23 mouse cellular contexts compared by ENCODE assay signal in genomic region chr12:89198764-89199525, GRCm38 (mm10).
A peak's percentile ranks its signal among the peaks of the same experiment; 100 is the strongest.
DNase-seq lines count a peak whose midpoint lies in the region; ATAC-seq lines count a peak whose summit lies in the region.
"Had no signal": no experiment of that assay in that cellular context is flagged by ENCODE, and none has a peak within 500 bp of the region (broad histone marks: within the 10 kb centered on the region; RNA-seq: fewer than 3 reads in every experiment).

No protein-coding gene starts in this region.

- H3K9me3 ChIP-seq in midbrain, embryonic 13.5 days: no peaks in the 10 kb centered on the region
- no peaks in the 10 kb centered on the region for H3K9me3 ChIP-seq in midbrain, embryonic 10.5 days (replicated peaks)
- no peaks in the 10 kb centered on the region for H3K9me3 ChIP-seq in hindbrain, embryonic 14.5 days (ENCODE audit: control insufficient read depth, low read length)
- no peaks in the 10 kb centered on the region for H3K9me3 ChIP-seq in neural tube, embryonic 14.5 days (ENCODE audit: control insufficient read depth, low read length)
- no peaks in the 10 kb centered on the region for H3K9me3 ChIP-seq in forebrain, embryonic 16.5 days (ENCODE audit: control insufficient read depth, low read length)
- no peaks in the 10 kb centered on the region for H3K9me3 ChIP-seq in limb, embryonic 10.5 days (replicated peaks)
- H3K9me3 ChIP-seq: embryonic facial prominence, embryonic 13.5 days; forebrain, embryonic 12.5 days; heart, embryonic 15.5 days had no signal

- no peak overlapping the region for H3K9ac ChIP-seq in midbrain, embryonic 13.5 days (replicated peaks)
- H3K9ac ChIP-seq in hindbrain, embryonic 14.5 days: no peak overlapping the region
- no peak overlapping the region for H3K9ac ChIP-seq in neural tube, embryonic 14.5 days (replicated peaks; ENCODE audit: low read depth, low read length)
- no peak overlapping the region for H3K9ac ChIP-seq in forebrain, embryonic 16.5 days (replicated peaks; ENCODE audit: low read depth, low read length)
- H3K9ac ChIP-seq: embryonic facial prominence, embryonic 13.5 days; forebrain, embryonic 12.5 days; forebrain, postnatal 0 days; heart, embryonic 15.5 days had no signal

- 0 out of 2 replicates have a peak, but pooled peaks cover 5% of the 10 kb centered on the region for H3K4me1 ChIP-seq in midbrain, embryonic 13.5 days (replicated peaks)
- H3K4me1 ChIP-seq in midbrain, embryonic 10.5 days: no peaks in the 10 kb centered on the region
- 0 out of 2 replicates have a peak, but pooled peaks cover 4% of the 10 kb centered on the region for H3K4me1 ChIP-seq in hindbrain, embryonic 14.5 days (replicated peaks; ENCODE audit: control insufficient read depth, insufficient read depth, low read length)
- 0 out of 2 replicates have a peak, but pooled peaks cover 2% of the 10 kb centered on the region for H3K4me1 ChIP-seq in neural tube, embryonic 14.5 days (ENCODE audit: control insufficient read depth, insufficient read depth, low read length)
- H3K4me1 ChIP-seq in forebrain, embryonic 16.5 days (replicated peaks; ENCODE audit: control insufficient read depth, insufficient read depth, low read length): no peaks in the 10 kb centered on the region
- no peaks in the 10 kb centered on the region for H3K4me1 ChIP-seq in limb, embryonic 10.5 days
- H3K4me1 ChIP-seq: embryonic facial prominence, embryonic 13.5 days; forebrain, embryonic 12.5 days; heart, embryonic 15.5 days had no signal

- peak; percentile 13 to 14 for DNase-seq in cerebellum, postnatal 14 days
- no peak for DNase-seq in cerebellum, adult 8-10 months
- no peak for DNase-seq in midbrain, embryonic 10.5 days (ENCODE audit: low spot score)
- DNase-seq in hindbrain, embryonic 14.5 days (ENCODE audit: low spot score): no peak
- no peak for DNase-seq in limb, embryonic 10.5 days (ENCODE audit: low spot score)
- DNase-seq: adrenal gland, adult 2 months; adrenal gland, postnatal 25 days; cerebellum, adult 2 months; cerebellum, postnatal 36 days; forebrain, postnatal 0 days; gastrocnemius, postnatal 14 days; heart, adult 2 months; heart, postnatal 14 days had no signal

- H3K4me3 ChIP-seq in midbrain, embryonic 13.5 days (replicated peaks): no peak overlapping the region
- no peak overlapping the region for H3K4me3 ChIP-seq in midbrain, embryonic 10.5 days
- H3K4me3 ChIP-seq in hindbrain, embryonic 14.5 days (replicated peaks; ENCODE audit: low read length): no peak overlapping the region
- no peak overlapping the region for H3K4me3 ChIP-seq in neural tube, embryonic 14.5 days (ENCODE audit: low read depth, low read length)
- H3K4me3 ChIP-seq in forebrain, embryonic 16.5 days (replicated peaks; ENCODE audit: low read length): no peak overlapping the region
- H3K4me3 ChIP-seq in limb, embryonic 10.5 days: no peak overlapping the region
- H3K4me3 ChIP-seq: embryonic facial prominence, embryonic 13.5 days; forebrain, embryonic 12.5 days; heart, adult 2 months; heart, embryonic 15.5 days had no signal

- 85% methylated on average over 10 of the region's 10 CpGs for WGBS in midbrain, embryonic 13.5 days
- 89% methylated on average over 10 of the region's 10 CpGs for WGBS in midbrain, embryonic 10.5 days
- 71% methylated on average over 10 of the region's 10 CpGs for WGBS in hindbrain, embryonic 14.5 days
- WGBS in neural tube, embryonic 14.5 days: 50% methylated on average over 10 of the region's 10 CpGs
- WGBS in forebrain, embryonic 16.5 days: 80% methylated on average over 10 of the region's 10 CpGs
- WGBS in limb, embryonic 10.5 days: 88% methylated on average over 10 of the region's 10 CpGs

- 0 out of 2 replicates have a peak overlapping the region, but pooled peaks have one; percentile 9 for H3K27ac ChIP-seq in midbrain, embryonic 13.5 days
- H3K27ac ChIP-seq in midbrain, embryonic 10.5 days (replicated peaks): no peak overlapping the region
- H3K27ac ChIP-seq in hindbrain, embryonic 14.5 days: peak overlapping the region; percentile 39; the same call in 1 of the 2 replicates
- peak overlapping the region; percentile 28; the same call in 1 of the 2 replicates for H3K27ac ChIP-seq in neural tube, embryonic 14.5 days (ENCODE audit: low read depth, low read length)
- H3K27ac ChIP-seq in forebrain, embryonic 16.5 days (ENCODE audit: low read length): no peak overlapping the region
- no peak overlapping the region for H3K27ac ChIP-seq in limb, embryonic 10.5 days
- H3K27ac ChIP-seq: embryonic facial prominence, embryonic 13.5 days; forebrain, embryonic 12.5 days; heart, adult 2 months; heart, embryonic 15.5 days had no signal

- H3K4me2 ChIP-seq in midbrain, embryonic 13.5 days (replicated peaks): no peak overlapping the region
- no peak overlapping the region for H3K4me2 ChIP-seq in hindbrain, embryonic 14.5 days (replicated peaks)
- H3K4me2 ChIP-seq in neural tube, embryonic 14.5 days (ENCODE audit: low read depth, low read length): no peak overlapping the region
- H3K4me2 ChIP-seq in forebrain, embryonic 16.5 days (ENCODE audit: low read length): no peak overlapping the region
- H3K4me2 ChIP-seq: embryonic facial prominence, embryonic 13.5 days; forebrain, embryonic 12.5 days; heart, embryonic 11.5 days; heart, embryonic 15.5 days had no signal

- H3K27me3 ChIP-seq in midbrain, embryonic 13.5 days: no peaks in the 10 kb centered on the region
- no peaks in the 10 kb centered on the region for H3K27me3 ChIP-seq in midbrain, embryonic 10.5 days (ENCODE audit: low read depth, poor library complexity, severe bottlenecking)
- H3K27me3 ChIP-seq in hindbrain, embryonic 14.5 days (ENCODE audit: control insufficient read depth, insufficient read depth, low read length): no peaks in the 10 kb centered on the region
- H3K27me3 ChIP-seq in neural tube, embryonic 14.5 days (ENCODE audit: control insufficient read depth, insufficient read depth, low read length): no peaks in the 10 kb centered on the region
- no peaks in the 10 kb centered on the region for H3K27me3 ChIP-seq in forebrain, embryonic 16.5 days (replicated peaks; ENCODE audit: control insufficient read depth, insufficient read depth, low read length)
- H3K27me3 ChIP-seq in limb, embryonic 10.5 days (ENCODE audit: low read depth, poor library complexity, severe bottlenecking): no peaks in the 10 kb centered on the region
- H3K27me3 ChIP-seq: CH12.LX; embryonic facial prominence, embryonic 13.5 days; forebrain, embryonic 12.5 days; heart, embryonic 15.5 days; Patski had no signal

- no peak for ATAC-seq in midbrain, embryonic 13.5 days
- ATAC-seq in hindbrain, embryonic 14.5 days (ENCODE audit: low FRiP score): no peak
- peak; percentile 65 for ATAC-seq in neural tube, embryonic 14.5 days (ENCODE audit: low read depth)
- ATAC-seq in forebrain, embryonic 16.5 days: no peak
- ATAC-seq: forebrain, postnatal 0 days; inflammation-experienced regulatory T-cells, adult 6 months; Patski had no signal

- H3K36me3 ChIP-seq in midbrain, embryonic 13.5 days: no peaks in the 10 kb centered on the region
- H3K36me3 ChIP-seq in midbrain, embryonic 10.5 days: no peaks in the 10 kb centered on the region
- no peaks in the 10 kb centered on the region for H3K36me3 ChIP-seq in hindbrain, embryonic 14.5 days (replicated peaks; ENCODE audit: control insufficient read depth, insufficient read depth)
- H3K36me3 ChIP-seq in neural tube, embryonic 14.5 days (ENCODE audit: control insufficient read depth, insufficient read depth, low read length): no peaks in the 10 kb centered on the region
- H3K36me3 ChIP-seq in forebrain, embryonic 16.5 days (ENCODE audit: control insufficient read depth, insufficient read depth): no peaks in the 10 kb centered on the region
- H3K36me3 ChIP-seq in limb, embryonic 10.5 days: no peaks in the 10 kb centered on the region
- H3K36me3 ChIP-seq: embryonic facial prominence, embryonic 13.5 days; forebrain, embryonic 12.5 days; heart, embryonic 15.5 days had no signal

Comparison
In these comparisons a context has a peak if more than half of its experiments do, and no peak if none do; other contexts are left out.
1. DNase-seq: peak in cerebellum, postnatal 14 days (2 of 2); none in cerebellum, adult 8-10 months (single experiment), midbrain, embryonic 10.5 days (single experiment), hindbrain, embryonic 14.5 days (single experiment) and limb, embryonic 10.5 days (single experiment).
2. H3K27ac ChIP-seq: peak in midbrain, embryonic 13.5 days (single experiment), hindbrain, embryonic 14.5 days (single experiment) and neural tube, embryonic 14.5 days (single experiment); none in midbrain, embryonic 10.5 days (single experiment), forebrain, embryonic 16.5 days (single experiment) and limb, embryonic 10.5 days (single experiment).